Mouse (Mus musculus): ENCODE measurements at regions not wholly inside any gene's neighbourhood (a gene's known extent, or its start where the extent isn't known, plus 50 kb on each side); places are given as distances from the start of the nearest gene placed in this dataset.

- H3K27me3 ChIP-seq (replicated peaks; ENCODE audit: control insufficient read depth, insufficient read depth, low read length) = no peaks in the 10 kb centered on the region
- no peaks in the 10 kb centered on the region for H3K9me3 ChIP-seq (ENCODE audit: control insufficient read depth, low read length)
- H3K4me3 ChIP-seq (ENCODE audit: low read length) = no peak overlapping the region
- no peak for ATAC-seq
- H3K9ac ChIP-seq (ENCODE audit: low read depth, low read length) = no peak overlapping the region
- 66% methylated on average over 2 of the region's 2 CpGs for WGBS
- H3K36me3 ChIP-seq (ENCODE audit: control insufficient read depth, insufficient read depth, low read length) = no peaks in the 10 kb centered on the region
- H3K4me2 ChIP-seq (ENCODE audit: low read length) = no peak overlapping the region
- no peaks in the 10 kb centered on the region for H3K4me1 ChIP-seq (ENCODE audit: control insufficient read depth, insufficient read depth, low read depth, low read length)
- H3K27ac ChIP-seq (ENCODE audit: low read depth, low read length) = no peak overlapping the region
Measured at GRCm38 (mm10) chr7:74823286-74823685, 268.7 kb upstream of the Slco3a1 start.

- Histone ChIP-seq H3K9ac (ENCODE audit: low read depth, low read length) (no peak overlapping the region), H3K4me2 (ENCODE audit: low read length) (no peak overlapping the region), H3K9me3 (ENCODE audit: control insufficient read depth, low read length) (no peaks in the 10 kb centered on the region), H3K36me3 (ENCODE audit: control insufficient read depth, insufficient read depth, low read length) (no peaks in the 10 kb centered on the region), H3K27me3 (replicated peaks; ENCODE audit: control insufficient read depth, insufficient read depth, low read length) (no peaks in the 10 kb centered on the region), H3K4me1 (ENCODE audit: control insufficient read depth, insufficient read depth, low read depth, low read length) (no peaks in the 10 kb centered on the region; the same call in 1 of the 2 replicates), H3K27ac (ENCODE audit: low read depth, low read length) (0 out of 2 replicates have a peak overlapping the region, but pooled peaks have one; percentile 29), H3K4me3 (ENCODE audit: low read length) (no peak overlapping the region)
- WGBS = 42% methylated on average over 1 of the region's 1 CpGs
- peak; percentile 40; the same call in 1 of the 2 replicates for ATAC-seq
Measured at GRCm38 (mm10) chr7:74793241-74793640, 238.7 kb upstream of the Slco3a1 start.

GRCm38 (mm10) chr7:74788696-74789095 lies 234.1 kb upstream of the Slco3a1 start:
- H3K9ac ChIP-seq (ENCODE audit: low read depth, low read length) = no peak overlapping the region
- no peak for ATAC-seq
- no peaks in the 10 kb centered on the region for H3K36me3 ChIP-seq (ENCODE audit: control insufficient read depth, insufficient read depth, low read length)
- 88% methylated on average over 1 of the region's 1 CpGs for WGBS
- no peaks in the 10 kb centered on the region for H3K9me3 ChIP-seq (ENCODE audit: control insufficient read depth, low read length)
- no peak overlapping the region for H3K4me3 ChIP-seq (ENCODE audit: low read length)
- no peak overlapping the region for H3K4me2 ChIP-seq (ENCODE audit: low read length)
- no peaks in the 10 kb centered on the region; the same call in 1 of the 2 replicates for H3K4me1 ChIP-seq (ENCODE audit: control insufficient read depth, insufficient read depth, low read depth, low read length)
- no peaks in the 10 kb centered on the region for H3K27me3 ChIP-seq (replicated peaks; ENCODE audit: control insufficient read depth, insufficient read depth, low read length)
- no peak overlapping the region for H3K27ac ChIP-seq (ENCODE audit: low read depth, low read length)

GRCm38 (mm10) chr7:74771435-74772406 lies 217.1 kb upstream of the Slco3a1 start:
- 73% methylated on average over 9 of the region's 9 CpGs for WGBS
- no peak overlapping the region for H3K4me2 ChIP-seq (ENCODE audit: low read length)
- H3K36me3 ChIP-seq (ENCODE audit: control insufficient read depth, insufficient read depth, low read length) = no peaks in the 10 kb centered on the region
- no peak overlapping the region for H3K9ac ChIP-seq (ENCODE audit: low read depth, low read length)
- no peaks in the 10 kb centered on the region for H3K27me3 ChIP-seq (replicated peaks; ENCODE audit: control insufficient read depth, insufficient read depth, low read length)
- H3K4me1 ChIP-seq (ENCODE audit: control insufficient read depth, insufficient read depth, low read depth, low read length) = no peaks in the 10 kb centered on the region
- no peak overlapping the region for H3K27ac ChIP-seq (ENCODE audit: low read depth, low read length)
- ATAC-seq = no peak
- H3K9me3 ChIP-seq (ENCODE audit: control insufficient read depth, low read length) = no peaks in the 10 kb centered on the region
- H3K4me3 ChIP-seq (ENCODE audit: low read length) = no peak overlapping the region

DNA sequence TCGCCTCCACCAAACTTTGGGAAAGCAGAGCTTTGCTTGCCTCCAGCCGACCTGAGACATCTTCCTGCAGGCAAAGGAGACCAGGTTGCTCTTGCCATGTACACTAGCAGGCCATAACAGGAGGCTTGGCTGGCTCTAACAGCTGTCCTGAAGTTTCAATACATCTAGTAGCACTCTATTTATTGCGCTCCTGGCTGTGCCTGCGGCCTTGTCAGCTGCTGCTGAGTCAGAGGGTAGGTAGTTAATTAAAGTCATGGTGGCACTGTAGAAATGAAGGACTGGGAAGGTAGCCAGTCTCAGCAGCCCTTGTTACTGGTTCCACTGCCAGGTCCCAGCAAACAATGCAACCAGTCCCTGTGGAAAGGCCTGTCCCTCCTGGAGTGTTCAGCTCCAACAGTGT lies 212.0 kb upstream of the Slco3a1 start:
- Histone ChIP-seq H3K4me1 (ENCODE audit: control insufficient read depth, insufficient read depth, low read depth, low read length) (no peaks in the 10 kb centered on the region), H3K27me3 (replicated peaks; ENCODE audit: control insufficient read depth, insufficient read depth, low read length) (no peaks in the 10 kb centered on the region), H3K27ac (ENCODE audit: low read depth, low read length) (no peak overlapping the region), H3K9me3 (ENCODE audit: control insufficient read depth, low read length) (no peaks in the 10 kb centered on the region), H3K4me2 (ENCODE audit: low read length) (no peak overlapping the region), H3K4me3 (ENCODE audit: low read length) (no peak overlapping the region), H3K9ac (ENCODE audit: low read depth, low read length) (no peak overlapping the region), H3K36me3 (ENCODE audit: control insufficient read depth, insufficient read depth, low read length) (no peaks in the 10 kb centered on the region)
- peak; percentile 42; the same call in 1 of the 2 replicates for ATAC-seq
- 86% methylated on average over 4 of the region's 4 CpGs for WGBS

DNA sequence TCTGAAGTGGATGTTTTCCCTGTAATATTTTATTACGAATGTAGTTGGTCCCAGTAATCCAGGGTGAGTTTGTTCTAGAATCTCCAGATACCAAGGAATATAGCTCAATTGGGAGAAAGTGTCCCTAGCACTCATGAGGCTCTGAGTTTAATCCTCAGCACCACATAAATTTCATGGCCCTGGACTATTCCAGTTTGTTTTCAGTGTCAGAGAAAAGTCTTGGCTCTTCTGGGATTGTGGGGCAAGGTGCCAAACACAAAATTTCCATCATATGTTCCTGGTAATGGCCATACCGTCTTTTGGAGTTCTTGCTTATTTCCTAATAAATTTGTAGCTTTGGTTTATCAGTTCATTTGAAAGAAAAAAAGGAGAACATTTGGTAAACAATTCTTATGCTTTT lies 202.9 kb upstream of the Slco3a1 start:
- ATAC-seq = no peak
- Histone ChIP-seq H3K4me3 (ENCODE audit: low read length) (no peak overlapping the region), H3K36me3 (ENCODE audit: control insufficient read depth, insufficient read depth, low read length) (no peaks in the 10 kb centered on the region), H3K9ac (ENCODE audit: low read depth, low read length) (no peak overlapping the region), H3K9me3 (ENCODE audit: control insufficient read depth, low read length) (no peaks in the 10 kb centered on the region), H3K27me3 (replicated peaks; ENCODE audit: control insufficient read depth, insufficient read depth, low read length) (no peaks in the 10 kb centered on the region), H3K4me1 (ENCODE audit: control insufficient read depth, insufficient read depth, low read depth, low read length) (no peaks in the 10 kb centered on the region), H3K27ac (ENCODE audit: low read depth, low read length) (no peak overlapping the region), H3K4me2 (ENCODE audit: low read length) (no peak overlapping the region)
- 85% methylated on average over 2 of the region's 2 CpGs for WGBS

DNA sequence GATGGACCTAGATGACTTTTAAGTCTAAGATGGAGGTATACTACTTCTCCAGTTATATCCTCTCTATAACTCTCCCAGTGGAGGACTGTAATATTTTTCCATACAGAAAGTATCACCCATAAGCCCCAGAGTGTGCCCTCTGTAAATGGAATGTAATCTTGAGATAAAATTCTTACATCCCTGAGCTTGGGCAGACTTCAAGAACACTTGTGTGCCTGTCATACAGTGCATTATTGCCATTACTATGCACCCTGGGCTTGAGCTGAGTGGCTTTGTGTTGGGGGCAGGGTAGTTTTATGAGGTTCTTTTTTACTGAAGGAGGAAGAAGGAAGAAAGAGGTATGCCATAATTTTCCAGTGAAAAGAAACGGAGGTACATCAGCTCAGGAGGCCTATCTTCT lies 193.1 kb upstream of the Slco3a1 start:
- H3K27ac ChIP-seq (ENCODE audit: low read depth, low read length) = no peak overlapping the region
- H3K36me3 ChIP-seq (ENCODE audit: control insufficient read depth, insufficient read depth, low read length) = no peaks in the 10 kb centered on the region
- no peaks in the 10 kb centered on the region for H3K4me1 ChIP-seq (ENCODE audit: control insufficient read depth, insufficient read depth, low read depth, low read length)
- no peak overlapping the region for H3K4me2 ChIP-seq (ENCODE audit: low read length)
- 77% methylated on average over 1 of the region's 1 CpGs for WGBS
- ATAC-seq = no peak
- no peak overlapping the region for H3K9ac ChIP-seq (ENCODE audit: low read depth, low read length)
- H3K9me3 ChIP-seq (ENCODE audit: control insufficient read depth, low read length) = no peaks in the 10 kb centered on the region
- no peak overlapping the region for H3K4me3 ChIP-seq (ENCODE audit: low read length)
- no peaks in the 10 kb centered on the region for H3K27me3 ChIP-seq (replicated peaks; ENCODE audit: control insufficient read depth, insufficient read depth, low read length)

DNA sequence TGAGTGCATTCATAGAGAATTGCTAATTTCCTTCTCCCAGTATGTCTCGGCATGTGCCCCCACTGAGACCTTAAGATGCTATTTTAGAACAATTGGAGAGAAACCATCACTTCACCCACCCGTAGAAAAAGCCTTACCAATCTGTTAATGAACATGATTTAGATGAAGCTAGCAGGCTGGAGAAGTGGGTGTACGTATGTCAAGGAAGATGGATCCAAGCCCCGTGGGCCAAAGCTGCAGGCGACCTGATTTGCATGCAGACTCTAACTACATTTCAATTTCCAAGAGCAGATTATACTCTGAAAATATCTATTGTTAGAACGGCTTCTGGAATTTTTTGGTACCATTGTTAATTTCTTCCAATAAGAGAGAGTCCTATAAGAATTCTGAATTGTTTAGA lies 180.4 kb upstream of the Slco3a1 start:
- Histone ChIP-seq H3K9ac (ENCODE audit: low read depth, low read length) (no peak overlapping the region), H3K4me3 (ENCODE audit: low read length) (no peak overlapping the region), H3K36me3 (ENCODE audit: control insufficient read depth, insufficient read depth, low read length) (no peaks in the 10 kb centered on the region), H3K4me1 (ENCODE audit: control insufficient read depth, insufficient read depth, low read depth, low read length) (no peaks in the 10 kb centered on the region), H3K27ac (ENCODE audit: low read depth, low read length) (no peak overlapping the region), H3K27me3 (replicated peaks; ENCODE audit: control insufficient read depth, insufficient read depth, low read length) (no peaks in the 10 kb centered on the region), H3K4me2 (ENCODE audit: low read length) (no peak overlapping the region), H3K9me3 (ENCODE audit: control insufficient read depth, low read length) (no peaks in the 10 kb centered on the region)
- WGBS = 69% methylated on average over 6 of the region's 6 CpGs
- ATAC-seq = no peak

DNA sequence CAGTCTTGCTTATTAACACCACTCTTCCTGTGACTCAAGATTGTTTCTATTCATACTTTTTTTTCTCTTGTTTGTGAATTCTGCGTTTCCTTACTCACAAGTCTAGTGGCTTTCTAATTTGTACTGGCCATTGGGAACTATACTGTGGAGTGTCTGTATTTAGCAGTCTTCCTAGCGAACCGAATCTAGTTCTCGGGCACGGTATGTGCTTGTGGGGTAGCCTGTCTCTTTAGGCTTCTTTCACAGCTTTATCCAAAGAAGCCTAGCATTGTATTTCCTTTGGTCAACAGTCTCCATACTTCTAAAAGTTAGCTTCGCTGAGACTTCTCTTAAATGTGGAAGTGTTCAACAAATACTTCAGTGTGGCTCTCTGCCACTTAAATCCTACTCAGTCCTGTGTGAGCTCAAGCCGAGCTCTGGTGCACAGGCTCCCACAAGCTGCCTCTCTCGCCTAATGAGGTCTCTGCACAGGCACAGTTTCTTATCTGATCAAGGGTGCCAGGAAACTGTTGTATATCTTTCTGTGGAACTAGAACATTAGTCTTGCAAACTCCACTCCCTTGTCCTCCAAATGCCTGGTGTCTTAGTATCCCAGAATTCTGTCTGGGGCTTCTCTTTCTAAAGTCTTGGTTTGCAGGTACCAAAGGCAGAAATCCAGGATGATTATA lies 171.9 kb upstream of the Slco3a1 start:
- no peak for ATAC-seq
- Histone ChIP-seq H3K4me1 (ENCODE audit: control insufficient read depth, insufficient read depth, low read depth, low read length) (no peaks in the 10 kb centered on the region), H3K36me3 (ENCODE audit: control insufficient read depth, insufficient read depth, low read length) (no peaks in the 10 kb centered on the region), H3K9ac (ENCODE audit: low read depth, low read length) (no peak overlapping the region), H3K4me3 (ENCODE audit: low read length) (no peak overlapping the region), H3K27me3 (replicated peaks; ENCODE audit: control insufficient read depth, insufficient read depth, low read length) (no peaks in the 10 kb centered on the region), H3K9me3 (ENCODE audit: control insufficient read depth, low read length) (no peaks in the 10 kb centered on the region), H3K27ac (ENCODE audit: low read depth, low read length) (no peak overlapping the region), H3K4me2 (ENCODE audit: low read length) (no peak overlapping the region)
- WGBS = 80% methylated on average over 8 of the region's 8 CpGs
